Mouse (Mus musculus) liver, postnatal 0 days (tissue): ENCODE measurements around the gene Tacc2. TPM values are rescaled to one million over a fixed set of nuclear protein-coding genes. Genes with fewer than 3 reads are reported as not detected.

ENCODE experiments used
- ATAC-seq: fragments of 200-750 bp; cut with Nextera tagmentation; 2 replicates; pipeline ENCODE4 v1.8.0; 2017; ENCODE audit warnings: mild to moderate bottlenecking, moderate library complexity
- DNase-seq: peaks from one replicate; pipeline ENCODE4 v3.0.0-alpha.2; 2016
- H3K27ac ChIP-seq: fragments of 300-500 bp; sonication (generic); 2 replicates; pipeline ENCODE4 v1.5.1; 2014; ENCODE audit warnings: antibody characterized with exemption, moderate library complexity, mild to moderate bottlenecking, low read depth
- H3K27me3 ChIP-seq: fragments of 300-500 bp; sonication (generic); 2 replicates; pipeline ENCODE4 v1.6.1; 2014; ENCODE audit warnings: low read length, control low read depth, mixed read lengths; ENCODE audit not compliant: insufficient read depth
- H3K36me3 ChIP-seq: fragments of 300-500 bp; sonication (generic); replicated peaks from 2 replicates; pipeline ENCODE4 v1.6.1; 2014; ENCODE audit warnings: mild to moderate bottlenecking, control low read depth, low read length, moderate library complexity, mixed read lengths; ENCODE audit not compliant: insufficient read depth
- H3K4me1 ChIP-seq: fragments of 300-500 bp; sonication (generic); 2 replicates; pipeline ENCODE4 v1.6.1; 2014; ENCODE audit warnings: antibody characterized with exemption, mild to moderate bottlenecking, control low read depth; ENCODE audit not compliant: insufficient read depth
- H3K4me2 ChIP-seq: fragments of 300-500 bp; sonication (generic); 2 replicates; pipeline ENCODE4 v1.6.1; 2014; ENCODE audit warnings: low read depth, mild to moderate bottlenecking, low read length, moderate library complexity, mixed read lengths
- H3K4me3 ChIP-seq: fragments of 300-500 bp; sonication (generic); 2 replicates; pipeline ENCODE4 v1.5.1; 2014; ENCODE audit warnings: low read depth, low read length
- H3K9ac ChIP-seq: fragments of 300-500 bp; sonication (generic); replicated peaks from 2 replicates; pipeline ENCODE4 v1.6.1; 2014; ENCODE audit warnings: mild to moderate bottlenecking, moderate library complexity
- H3K9me3 ChIP-seq: fragments of 300-500 bp; sonication (generic); 2 replicates; pipeline ENCODE4 v1.6.1; 2016; ENCODE audit warnings: mild to moderate bottlenecking, control low read depth, low read length, mixed read lengths
- CTCF ChIP-seq: sonication (generic); IDR thresholded peaks from 2 replicates; pipeline ENCODE4 v1.5.1; 2016; ENCODE audit warnings: antibody characterized with exemption, low read depth
- EP300 ChIP-seq: IDR thresholded peaks from 2 replicates; pipeline ENCODE4 v1.6.1; 2016; ENCODE audit warnings: antibody characterized with exemption, low read depth, mild to moderate bottlenecking
- WGBS: fragments of 180-500 bp; shearing (Covaris S2); extraction: QIAGEN DNeasy Blood & Tissue Kit; methylation state at CpG from one replicate; pipeline ENCODE4 v1.1.7; 2014; ENCODE audit not compliant: insufficient replicate concordance; 5-methylcytosine and 5-hydroxymethylcytosine counted together
- polyA plus RNA-seq: library from polyadenylated mRNA; unstranded; fragments of >200 nt; fragmentation: Nextera tagmentation; extraction: Ambion mirVana; gene quantifications from 2 replicates; pipeline ENCODE4 v1.2.1, GENCODE M21; 2015

The Tacc2 gene
- polyA plus RNA-seq, 1 experiment from 2014 or later, result 3.5 TPM

DNA sequence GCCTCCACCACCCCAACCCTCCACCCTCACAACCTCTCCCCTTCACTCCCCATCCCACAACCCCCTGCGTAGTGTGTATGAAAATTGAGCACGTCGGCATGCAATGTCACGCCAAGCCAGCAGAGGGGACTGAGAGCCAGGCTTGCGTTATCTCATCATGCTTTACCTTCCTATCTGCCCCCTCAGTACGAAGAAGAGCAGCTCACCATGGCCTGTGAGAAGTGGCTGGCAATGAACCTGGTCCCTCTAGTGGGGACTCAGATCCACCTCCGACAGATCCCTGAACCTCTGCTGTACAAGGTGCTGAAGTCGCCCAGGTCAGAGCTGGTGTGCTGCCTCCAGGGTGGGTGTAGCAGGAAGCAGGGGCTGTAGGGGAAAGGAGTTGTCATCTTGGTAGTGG lies 219.5 kb downstream of the Tacc2 start:
- no peak for ATAC-seq
- 61% methylated on average over 8 of the region's 8 CpGs for WGBS

DNA sequence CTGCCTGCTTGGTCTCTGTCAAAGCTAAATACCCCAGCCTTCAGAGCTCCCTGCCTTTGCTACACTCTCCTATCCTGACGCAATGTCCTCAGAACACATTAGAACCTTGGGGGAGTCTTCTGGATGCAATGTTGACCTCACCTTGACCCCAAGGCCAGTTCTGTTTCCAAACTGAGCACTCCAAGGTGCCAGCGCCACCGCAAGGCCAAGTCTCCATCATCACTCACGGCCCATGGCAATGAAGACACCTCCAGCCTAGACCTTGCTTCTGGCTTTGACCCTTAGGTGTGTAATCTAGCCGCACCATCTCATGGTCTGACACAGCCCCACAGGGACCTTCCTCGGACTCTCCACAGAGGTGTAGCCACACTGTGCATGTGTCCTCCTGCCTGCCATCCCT lies 220.3 kb downstream of the Tacc2 start:
- Histone ChIP-seq H3K36me3 (no peaks in the 10 kb centered on the region), H3K4me2 (no peak overlapping the region), H3K9ac (no peak overlapping the region), H3K27ac (no peak overlapping the region), H3K4me3 (no peak overlapping the region), H3K9me3 (no peaks in the 10 kb centered on the region), H3K27me3 (no peaks in the 10 kb centered on the region), H3K4me1 (peaks cover 15% of the 10 kb centered on the region)
- no peak for DNase-seq
- ATAC-seq, result no peak
- WGBS, result 86% methylated on average over 6 of the region's 6 CpGs
- TF ChIP-seq EP300, result no peak
- TF ChIP-seq CTCF, result no peak

More for the DNA sequence above, 219.5 kb downstream of the Tacc2 start:
- no peak for DNase-seq
- no peak overlapping the region for H3K9ac ChIP-seq
- H3K4me2 ChIP-seq, result no peak overlapping the region
- H3K4me1 ChIP-seq, result peaks cover 18% of the 10 kb centered on the region
- no peak overlapping the region for H3K4me3 ChIP-seq
- no peaks in the 10 kb centered on the region for H3K9me3 ChIP-seq
- H3K36me3 ChIP-seq, result no peaks in the 10 kb centered on the region
- TF ChIP-seq CTCF (peak; percentile 48), EP300 (no peak)
- no peak overlapping the region for H3K27ac ChIP-seq
- no peaks in the 10 kb centered on the region for H3K27me3 ChIP-seq

DNA sequence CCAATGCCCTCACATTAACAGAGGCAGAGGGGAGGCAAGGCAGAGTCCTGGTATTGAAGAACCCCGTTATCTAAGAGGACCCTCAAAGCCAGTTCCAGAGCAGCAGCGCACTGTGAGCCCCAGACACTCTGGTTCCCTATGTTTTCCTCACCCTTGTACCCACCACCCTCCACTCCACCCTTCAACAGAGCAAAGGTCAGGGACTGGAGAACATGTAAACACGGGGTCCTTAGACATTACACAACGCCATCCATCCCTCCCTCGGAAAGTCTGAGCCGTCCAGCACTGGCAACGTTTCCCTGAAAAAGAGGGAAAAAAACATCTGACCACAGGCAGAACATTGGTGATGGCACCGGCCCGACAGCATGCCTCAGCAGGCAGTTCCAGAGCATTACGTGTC lies 222.2 kb downstream of the Tacc2 start:
- no peak overlapping the region for H3K4me2 ChIP-seq
- ATAC-seq (peak; percentile 91), DNase-seq (peak; percentile 47)
- no peak overlapping the region for H3K9ac ChIP-seq
- no peaks in the 10 kb centered on the region for H3K9me3 ChIP-seq
- H3K36me3 ChIP-seq, result no peaks in the 10 kb centered on the region
- peaks cover 14% of the 10 kb centered on the region for H3K4me1 ChIP-seq
- TF ChIP-seq CTCF, result no peak
- peak; percentile 81 for TF ChIP-seq EP300
- no peak overlapping the region for H3K4me3 ChIP-seq
- H3K27ac ChIP-seq, result peak overlapping the region; percentile 84
- 57% methylated on average over 10 of the region's 10 CpGs for WGBS
- no peaks in the 10 kb centered on the region for H3K27me3 ChIP-seq

DNA sequence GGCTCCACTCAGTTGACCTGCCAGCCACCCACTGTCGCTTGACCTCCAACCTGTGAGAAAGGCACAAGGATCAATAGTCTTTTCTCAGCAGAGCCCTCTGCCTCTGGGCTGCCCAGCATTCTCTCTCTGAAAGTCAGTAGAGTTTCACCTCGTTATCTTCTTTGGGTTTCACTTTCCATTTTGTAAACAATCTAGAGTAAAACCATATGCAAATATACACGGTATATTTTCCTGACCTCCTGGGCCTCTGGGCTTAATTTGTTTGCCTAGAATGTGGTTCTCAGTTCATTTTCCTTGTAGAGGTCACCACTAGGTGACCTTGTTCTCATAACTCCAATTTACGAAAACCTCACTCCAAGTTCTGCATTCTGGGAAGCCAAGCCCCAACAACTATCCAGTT lies 223.4 kb downstream of the Tacc2 start:
- Histone ChIP-seq H3K36me3 (no peaks in the 10 kb centered on the region), H3K27ac (peak overlapping the region; percentile 84), H3K9me3 (no peaks in the 10 kb centered on the region), H3K4me1 (peaks cover 14% of the 10 kb centered on the region), H3K27me3 (no peaks in the 10 kb centered on the region), H3K4me3 (no peak overlapping the region), H3K4me2 (no peak overlapping the region), H3K9ac (no peak overlapping the region)
- ATAC-seq, result no peak
- 42% methylated on average over 4 of the region's 4 CpGs for WGBS
- TF ChIP-seq EP300 (no peak), CTCF (no peak)
- no peak for DNase-seq

DNA sequence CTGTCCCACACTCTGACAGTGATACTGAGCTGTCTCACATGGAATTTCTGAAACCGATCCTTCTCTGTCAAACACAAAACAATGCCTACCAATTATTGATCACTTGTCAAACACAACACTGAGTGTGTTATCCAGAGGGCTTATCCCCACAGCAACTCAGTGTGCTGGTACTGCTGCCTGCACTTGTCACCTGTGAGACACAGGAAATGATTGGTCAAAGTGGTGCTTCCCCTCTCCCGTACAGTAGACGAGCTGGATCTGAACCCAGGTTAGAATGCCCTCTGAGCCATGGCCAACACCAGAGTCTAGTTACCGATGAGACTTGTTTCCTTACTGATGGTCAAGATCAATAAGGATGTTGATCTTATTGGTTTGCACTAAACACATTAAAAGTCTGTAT lies 224.6 kb downstream of the Tacc2 start:
- Histone ChIP-seq H3K9ac (no peak overlapping the region), H3K36me3 (no peaks in the 10 kb centered on the region), H3K9me3 (no peaks in the 10 kb centered on the region), H3K27me3 (no peaks in the 10 kb centered on the region), H3K4me3 (no peak overlapping the region), H3K4me2 (no peak overlapping the region), H3K4me1 (peaks cover 14% of the 10 kb centered on the region), H3K27ac (no peak overlapping the region)
- DNase-seq, result no peak
- TF ChIP-seq EP300, result no peak
- no peak for TF ChIP-seq CTCF
- WGBS, result 48% methylated on average over 4 of the region's 4 CpGs
- no peak for ATAC-seq

DNA sequence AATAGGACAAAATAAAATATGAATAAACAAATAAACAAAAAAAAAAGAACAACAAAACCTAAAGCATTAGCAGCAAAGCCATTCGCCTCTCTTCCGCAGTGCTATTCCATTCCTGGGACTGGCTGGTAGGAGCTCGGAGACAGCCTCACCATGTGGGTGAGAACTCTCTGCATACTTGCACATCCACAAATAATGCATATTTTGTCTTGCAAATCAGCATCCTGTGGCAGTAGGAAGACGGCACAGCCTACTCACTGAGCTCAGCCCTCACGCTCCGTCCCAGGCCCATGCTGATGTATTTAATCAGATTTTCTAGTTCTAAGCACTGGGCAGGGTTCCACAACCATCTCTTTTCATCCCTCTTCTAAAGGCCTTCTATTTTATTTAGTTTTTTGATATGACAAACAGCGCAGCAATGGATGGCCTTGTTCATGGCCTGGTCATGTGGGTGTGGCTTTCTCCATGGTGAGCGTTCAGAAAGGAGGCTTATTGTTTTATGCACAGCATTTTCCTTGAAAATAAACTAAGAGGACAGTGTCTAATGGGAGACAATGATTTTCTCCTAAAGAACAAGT lies 226.1 kb downstream of the Tacc2 start:
- Histone ChIP-seq H3K27me3 (no peaks in the 10 kb centered on the region), H3K4me3 (no peak overlapping the region), H3K4me1 (peaks cover 14% of the 10 kb centered on the region), H3K27ac (no peak overlapping the region), H3K9ac (no peak overlapping the region), H3K4me2 (no peak overlapping the region), H3K9me3 (no peaks in the 10 kb centered on the region), H3K36me3 (no peaks in the 10 kb centered on the region)
- WGBS, result 88% methylated on average over 8 of the region's 8 CpGs
- DNase-seq (no peak), ATAC-seq (no peak)
- no peak for TF ChIP-seq CTCF
- no peak for TF ChIP-seq EP300

DNA sequence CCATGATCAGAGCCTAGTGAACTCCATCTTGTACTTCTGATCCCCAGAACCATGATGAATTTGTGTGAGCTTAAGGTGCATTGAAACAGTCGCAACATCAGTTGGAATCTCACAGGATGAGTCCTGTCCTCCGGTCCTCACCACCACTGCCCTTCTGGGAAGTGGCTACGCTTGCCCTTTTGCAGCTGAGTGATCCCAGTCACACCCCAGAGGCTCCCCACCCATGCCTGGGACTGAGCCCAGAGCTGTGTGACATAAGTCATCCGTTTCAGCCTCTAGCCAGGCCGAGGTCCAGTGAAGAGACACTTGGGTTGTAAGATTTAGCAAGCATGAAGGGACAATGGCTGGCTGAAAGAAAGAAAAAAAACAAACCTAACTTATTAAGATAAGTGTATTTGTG lies 227.8 kb downstream of the Tacc2 start:
- no peak overlapping the region for H3K27ac ChIP-seq
- TF ChIP-seq CTCF (no peak), EP300 (no peak)
- H3K4me3 ChIP-seq, result no peak overlapping the region
- no peak for ATAC-seq
- H3K9me3 ChIP-seq, result no peaks in the 10 kb centered on the region
- no peaks in the 10 kb centered on the region for H3K36me3 ChIP-seq
- 83% methylated on average over 5 of the region's 5 CpGs for WGBS
- no peaks in the 10 kb centered on the region for H3K27me3 ChIP-seq
- peaks cover 5% of the 10 kb centered on the region for H3K4me1 ChIP-seq
- H3K4me2 ChIP-seq, result no peak overlapping the region
- no peak for DNase-seq
- no peak overlapping the region for H3K9ac ChIP-seq
